Mouse (Mus musculus) cerebellum, adult 18-20 months (tissue): Measurements from ENCODE around the gene Nolc1.

Experiments used
- DNase-seq, 2 experiments: peaks; one replicate each; pipeline ENCODE4 v3.0.0; 2021

Gene Nolc1

DNA sequence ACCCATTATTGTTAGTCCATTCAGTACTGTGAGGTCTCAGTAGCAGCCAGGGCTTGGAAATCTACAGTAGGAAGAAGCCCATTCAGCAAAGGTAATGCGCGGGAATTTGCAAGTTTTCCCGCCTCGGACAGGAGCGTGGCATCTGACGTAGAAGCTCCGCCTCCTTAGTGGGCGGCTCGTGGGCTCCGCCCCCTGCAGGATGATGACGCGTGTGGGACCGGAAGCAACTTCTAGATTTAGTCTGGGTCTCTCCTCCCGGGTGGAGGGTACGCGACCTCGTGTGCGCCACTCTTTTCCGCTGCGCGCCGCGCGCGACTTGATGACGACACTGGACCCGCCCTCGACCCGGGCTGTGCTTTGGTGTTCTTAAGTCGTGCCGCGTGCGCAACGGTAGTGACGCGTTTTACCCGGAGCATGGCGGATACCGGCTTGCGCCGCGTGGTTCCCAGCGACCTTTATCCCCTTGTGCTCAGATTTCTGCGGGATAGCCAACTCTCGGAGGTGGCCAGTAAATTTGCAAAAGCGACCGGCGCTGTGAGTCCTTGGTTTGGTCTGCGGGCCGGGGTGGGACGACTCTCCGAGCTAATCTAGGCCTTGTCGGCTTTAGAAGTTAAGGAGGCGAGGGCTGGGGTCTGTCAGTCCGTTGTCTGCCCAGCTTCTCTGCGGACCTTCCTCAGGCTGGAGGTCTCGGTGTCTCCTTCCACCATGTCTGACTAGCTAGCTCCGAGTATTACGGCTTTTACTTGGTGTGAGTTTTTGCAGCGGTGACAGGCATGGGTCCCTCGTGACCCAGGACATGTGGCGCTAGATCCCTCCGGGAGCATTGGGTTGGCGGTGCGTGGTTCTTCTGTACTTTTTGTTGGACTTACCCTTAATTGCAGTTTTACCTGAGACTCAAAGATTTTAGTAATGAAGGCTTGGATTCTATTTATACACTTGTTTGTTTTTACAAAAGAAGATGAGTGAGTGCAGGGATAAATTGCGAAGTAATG is at the start of gene Nolc1:
TSS of gene Nolc1 (plus strand) at position 248 of the 992 bp plus-strand sequence.
- peak; percentile 98 to 99 for DNase-seq

DNA sequence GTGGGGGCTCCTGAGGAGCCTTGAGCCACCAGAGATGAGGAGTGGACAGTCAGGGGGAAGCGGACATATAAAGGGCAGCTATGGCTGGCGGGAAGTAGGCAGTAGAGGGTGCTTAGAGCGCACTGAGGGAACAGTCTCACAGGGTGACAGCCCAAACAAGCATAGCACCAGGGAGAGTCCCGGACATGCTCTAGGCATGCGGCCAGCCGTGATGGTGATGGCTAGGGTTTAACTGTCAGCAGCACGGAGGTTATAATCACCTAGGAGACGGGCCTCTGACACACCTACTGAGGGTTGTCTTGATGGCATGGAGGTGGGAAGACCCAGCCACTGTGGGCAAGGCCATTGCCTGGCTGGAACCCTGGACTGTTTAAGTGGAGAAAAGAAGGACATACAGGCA is 49.1 kb upstream of the Nolc1 start:
- DNase-seq = no peak

DNA sequence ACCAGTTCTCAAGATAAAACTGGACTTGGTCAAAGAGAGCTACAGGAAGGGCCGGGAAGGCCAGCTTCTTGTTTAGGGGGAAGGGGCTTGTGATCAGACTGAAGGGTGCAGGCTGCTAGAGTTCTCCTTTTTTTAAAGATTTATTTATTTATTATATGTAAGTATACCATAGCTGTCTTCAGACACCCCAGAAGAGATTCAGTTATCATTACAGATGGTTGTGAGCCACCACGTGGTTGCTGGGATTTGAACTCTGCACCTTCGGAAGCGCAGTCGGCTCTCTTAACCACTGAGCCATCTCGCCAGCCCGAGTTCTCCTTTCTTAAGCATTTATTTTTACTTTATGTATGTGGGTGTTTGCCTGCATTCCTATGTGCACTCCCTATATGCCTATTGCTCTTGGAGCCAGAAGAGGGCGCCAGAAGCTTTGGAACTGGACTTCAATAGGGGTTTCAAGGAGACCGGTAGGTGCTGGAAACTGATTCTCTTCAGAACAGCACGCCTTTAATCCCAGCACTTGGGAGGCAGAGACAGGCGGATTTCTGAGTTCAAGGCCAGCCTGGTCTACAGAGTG is 46.8 kb upstream of the Nolc1 start:
- DNase-seq = no peak

DNA sequence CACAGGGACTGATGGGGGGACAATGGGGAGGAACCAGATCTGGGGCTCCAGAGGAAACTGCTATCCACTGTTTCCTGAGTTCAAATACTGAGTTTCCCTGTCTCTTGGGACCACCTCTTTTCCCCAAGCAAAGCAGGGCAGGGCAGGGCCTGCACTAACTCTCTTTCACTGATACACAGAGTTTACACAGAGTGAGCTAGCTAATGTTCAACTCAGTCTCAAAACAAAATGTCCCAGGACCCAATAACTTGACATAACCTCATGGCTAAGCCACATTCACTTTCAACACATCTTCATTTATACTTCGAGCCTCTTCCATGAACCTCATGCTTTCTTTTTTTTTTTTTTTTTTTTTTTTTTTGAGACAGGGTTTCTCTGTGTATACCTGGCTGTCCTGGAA is 46.0 kb upstream of the Nolc1 start:
- no peak for DNase-seq

DNA sequence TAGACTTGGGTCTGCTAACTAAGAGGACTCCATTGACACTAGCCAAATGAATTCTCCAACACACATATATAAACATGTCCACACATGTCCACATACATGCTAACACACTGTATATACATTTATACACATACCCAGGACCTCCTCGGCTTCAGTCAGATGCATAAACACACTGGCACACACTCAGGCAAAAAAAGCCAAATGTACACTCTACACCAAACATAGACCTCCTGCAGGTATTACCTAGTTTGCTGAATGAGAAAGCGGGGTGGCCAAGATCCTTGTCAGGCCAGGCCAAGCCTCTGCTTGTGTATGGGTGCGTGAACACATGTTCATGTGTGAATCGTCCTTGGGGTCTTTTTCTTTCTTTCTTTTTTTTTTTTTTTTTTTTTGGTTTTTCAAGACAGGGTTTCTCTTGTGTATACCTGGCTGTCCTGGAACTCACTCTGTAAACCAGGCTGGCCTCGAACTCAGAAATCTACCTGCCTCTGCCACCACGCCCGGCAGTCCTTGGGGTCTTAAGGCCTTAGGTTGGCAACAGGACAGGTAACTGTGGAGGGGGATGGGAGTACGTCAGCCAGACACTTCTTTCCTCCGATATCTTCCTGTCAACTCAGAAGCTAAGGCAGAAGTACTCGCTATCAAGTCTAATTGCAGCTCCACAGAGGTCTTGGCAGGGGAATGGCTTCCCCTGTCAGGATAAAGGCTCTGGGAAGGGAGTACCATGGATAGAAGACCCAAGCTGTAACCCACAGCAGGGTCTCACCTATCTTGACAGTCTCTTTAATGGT is 45.3 kb upstream of the Nolc1 start:
- no peak for DNase-seq

DNA sequence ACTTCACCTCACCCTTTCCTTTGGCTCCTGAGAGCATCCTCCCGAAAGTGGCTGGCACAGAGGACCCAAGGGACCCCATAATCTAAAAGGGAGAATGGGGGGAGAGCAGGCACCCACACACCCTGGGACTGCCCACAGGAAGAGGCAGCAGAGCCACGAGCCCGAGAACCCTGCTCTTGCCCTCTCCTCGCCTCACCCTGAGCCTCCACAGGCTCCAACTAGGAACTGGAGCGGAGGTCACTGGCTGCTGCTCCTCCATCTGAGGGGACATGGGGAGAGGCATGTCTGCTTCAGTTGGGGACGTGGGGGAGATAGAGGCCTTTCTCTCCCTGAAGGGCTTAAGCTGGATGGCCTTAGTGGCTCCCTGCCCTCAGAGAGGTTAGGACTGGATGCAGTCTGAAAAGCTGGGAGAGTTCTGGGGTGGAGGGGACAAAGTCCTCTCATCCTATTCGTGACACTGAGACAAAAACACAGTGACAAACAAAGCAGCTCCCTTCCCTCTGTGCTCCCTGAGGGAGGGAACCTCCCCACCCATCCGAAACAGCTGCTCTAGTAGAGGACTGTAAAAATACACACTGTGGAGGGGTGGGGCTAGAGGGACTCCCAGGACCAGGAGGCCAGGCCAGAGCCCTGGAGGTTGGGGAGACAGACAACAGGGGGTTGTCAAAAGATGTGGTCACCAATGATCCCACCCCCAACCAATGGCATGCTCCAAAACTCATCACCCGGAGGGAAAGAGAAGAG is 43.8 kb upstream of the Nolc1 start:
- no peak for DNase-seq

DNA sequence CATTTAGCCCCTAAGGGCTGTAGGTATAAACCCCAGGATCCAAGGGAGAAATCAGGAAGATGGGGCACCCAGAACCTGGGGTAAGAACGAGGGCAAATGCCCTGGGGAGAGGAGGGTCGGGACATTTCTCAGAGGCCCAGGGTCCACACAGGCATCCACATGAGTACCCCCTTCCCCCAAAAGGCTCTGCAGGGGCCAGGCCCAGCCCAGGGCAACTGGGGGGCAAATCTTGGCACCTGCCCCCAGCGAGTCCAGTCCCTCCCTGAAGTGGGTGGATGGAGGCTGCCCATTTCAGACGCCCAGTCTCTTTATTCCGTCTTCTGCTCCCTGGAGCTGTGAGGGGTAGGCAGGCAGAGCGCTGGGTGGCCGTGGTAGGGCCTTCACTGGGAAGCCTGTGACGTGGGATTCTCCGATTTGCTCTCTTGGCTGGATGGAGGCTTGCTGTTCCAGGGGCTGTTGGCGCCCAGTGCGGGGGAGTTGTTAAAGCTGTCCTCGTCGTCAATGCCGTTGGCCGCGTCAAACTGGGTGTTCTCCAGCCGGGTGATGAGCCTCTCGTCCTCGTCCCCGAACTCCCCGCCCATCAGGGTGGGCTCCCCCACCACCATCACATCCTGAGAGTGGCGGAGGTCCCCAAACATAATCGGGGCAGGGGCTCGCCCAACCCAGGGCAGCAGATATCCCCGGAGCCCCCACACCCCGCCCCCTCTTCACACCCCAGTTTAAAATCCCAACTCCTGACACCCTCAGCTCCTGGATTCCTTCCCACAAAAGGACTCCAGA is 42.7 kb upstream of the Nolc1 start:
- DNase-seq = no peak

DNA sequence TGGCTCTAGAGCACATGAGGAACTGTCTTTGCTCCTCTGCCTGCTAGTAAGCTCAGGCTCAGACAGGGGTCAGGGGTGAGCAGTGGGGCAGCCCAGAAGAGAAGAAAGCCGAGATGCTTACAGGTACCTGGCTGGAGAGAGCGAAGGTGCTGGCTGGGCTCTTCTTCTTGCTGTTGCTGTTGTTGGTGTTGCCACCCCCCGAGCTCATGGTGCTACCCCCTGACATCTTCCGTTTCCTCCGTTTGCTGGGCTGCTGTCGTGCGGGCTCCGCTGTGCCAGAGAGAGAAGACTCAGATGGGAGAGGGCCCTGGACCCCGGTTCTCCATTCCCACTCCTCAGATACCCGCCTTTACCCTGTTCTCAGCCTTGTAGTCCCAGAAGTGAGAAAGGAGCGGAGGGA is 41.8 kb upstream of the Nolc1 start:
- DNase-seq = no peak

DNA sequence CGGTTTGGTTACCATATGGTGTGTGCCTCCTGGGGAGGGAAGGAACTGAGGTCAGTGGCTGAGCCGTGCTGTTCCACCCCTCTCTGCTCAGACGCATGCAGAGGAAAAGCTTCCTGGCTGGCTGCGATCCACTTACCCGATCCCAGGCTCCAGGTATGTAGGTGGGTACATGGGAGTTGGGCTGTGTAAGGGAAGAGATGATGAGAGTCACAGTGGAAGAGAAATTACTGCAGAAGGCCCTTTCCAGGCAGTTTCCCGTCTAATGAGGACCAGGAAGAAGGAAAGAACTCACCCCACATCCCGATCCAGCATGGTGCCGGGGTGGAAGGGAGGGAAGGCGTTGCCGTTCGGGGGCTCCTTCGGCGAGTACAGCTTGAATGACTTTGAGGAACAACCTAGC is 39.7 kb upstream of the Nolc1 start:
- DNase-seq = peak; percentile 48 to 57

DNA sequence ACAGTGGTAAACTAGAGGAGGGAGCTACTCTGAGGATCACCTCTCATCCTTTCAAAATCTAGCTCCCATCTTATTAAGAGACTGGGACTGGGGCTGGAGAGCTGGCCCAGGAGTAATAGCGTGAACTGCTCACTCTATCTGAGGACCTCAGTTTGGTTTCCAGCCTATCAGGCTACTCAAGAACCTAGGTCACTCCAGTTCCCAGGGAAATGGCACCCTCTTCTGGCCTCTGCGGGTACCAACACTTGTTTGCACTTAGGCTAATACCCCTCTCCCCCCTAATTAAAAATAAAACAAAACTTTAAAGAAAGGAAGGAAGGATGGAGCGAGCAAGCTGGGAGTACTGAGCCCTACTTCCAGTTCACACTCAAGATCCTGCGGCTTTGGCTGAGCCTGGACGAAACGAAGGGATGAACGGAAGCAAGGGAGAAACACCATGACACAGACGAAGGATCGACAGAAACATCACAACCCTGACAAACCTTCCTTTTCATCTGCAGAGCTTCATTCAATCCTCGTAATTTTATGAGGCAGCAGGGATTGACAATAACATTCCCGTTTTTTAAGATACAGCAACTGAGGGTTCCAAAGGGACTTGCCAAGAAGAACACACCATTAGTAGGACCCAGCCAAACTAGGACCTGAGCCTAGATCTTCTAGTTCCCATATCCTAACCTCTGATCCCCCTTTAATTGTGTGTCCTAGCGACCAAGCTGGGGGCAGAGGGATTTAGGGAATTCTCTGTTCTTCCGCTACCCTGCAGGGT is 39.0 kb upstream of the Nolc1 start:
- DNase-seq = peak in 1 of 2 experiments; percentile 42

DNA sequence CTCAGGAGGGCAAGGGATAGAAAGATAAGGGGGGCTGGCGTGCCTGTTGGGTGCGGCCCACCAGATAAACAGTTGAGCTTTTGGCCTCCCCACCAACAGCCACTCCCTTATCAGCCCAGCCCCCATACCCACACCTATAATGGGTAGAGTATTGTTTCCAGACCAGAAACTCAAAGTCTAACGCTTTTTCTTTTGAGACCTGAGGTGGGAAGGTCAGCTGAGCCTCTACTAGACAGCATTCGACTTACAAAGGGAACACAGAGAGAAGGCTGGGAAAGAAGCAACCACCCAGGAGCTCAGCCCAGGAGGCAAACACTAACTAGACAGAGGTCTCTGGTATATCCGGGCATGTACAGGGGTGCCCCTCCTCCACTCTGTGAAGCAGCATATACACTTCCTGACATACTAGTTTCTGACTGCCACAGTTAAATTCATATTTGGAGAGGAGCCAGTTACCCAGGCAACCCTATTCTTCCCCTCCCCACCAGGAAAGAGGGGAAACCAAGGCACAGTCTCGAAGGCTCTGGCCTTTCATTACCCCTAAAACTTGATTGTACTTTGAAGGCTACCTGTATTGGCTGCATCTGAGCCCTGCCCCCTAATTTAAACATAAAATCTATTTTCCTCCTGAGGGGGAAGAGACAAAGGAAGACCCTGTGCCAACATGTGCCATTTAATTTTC is 38.3 kb upstream of the Nolc1 start:
- no peak for DNase-seq

DNA sequence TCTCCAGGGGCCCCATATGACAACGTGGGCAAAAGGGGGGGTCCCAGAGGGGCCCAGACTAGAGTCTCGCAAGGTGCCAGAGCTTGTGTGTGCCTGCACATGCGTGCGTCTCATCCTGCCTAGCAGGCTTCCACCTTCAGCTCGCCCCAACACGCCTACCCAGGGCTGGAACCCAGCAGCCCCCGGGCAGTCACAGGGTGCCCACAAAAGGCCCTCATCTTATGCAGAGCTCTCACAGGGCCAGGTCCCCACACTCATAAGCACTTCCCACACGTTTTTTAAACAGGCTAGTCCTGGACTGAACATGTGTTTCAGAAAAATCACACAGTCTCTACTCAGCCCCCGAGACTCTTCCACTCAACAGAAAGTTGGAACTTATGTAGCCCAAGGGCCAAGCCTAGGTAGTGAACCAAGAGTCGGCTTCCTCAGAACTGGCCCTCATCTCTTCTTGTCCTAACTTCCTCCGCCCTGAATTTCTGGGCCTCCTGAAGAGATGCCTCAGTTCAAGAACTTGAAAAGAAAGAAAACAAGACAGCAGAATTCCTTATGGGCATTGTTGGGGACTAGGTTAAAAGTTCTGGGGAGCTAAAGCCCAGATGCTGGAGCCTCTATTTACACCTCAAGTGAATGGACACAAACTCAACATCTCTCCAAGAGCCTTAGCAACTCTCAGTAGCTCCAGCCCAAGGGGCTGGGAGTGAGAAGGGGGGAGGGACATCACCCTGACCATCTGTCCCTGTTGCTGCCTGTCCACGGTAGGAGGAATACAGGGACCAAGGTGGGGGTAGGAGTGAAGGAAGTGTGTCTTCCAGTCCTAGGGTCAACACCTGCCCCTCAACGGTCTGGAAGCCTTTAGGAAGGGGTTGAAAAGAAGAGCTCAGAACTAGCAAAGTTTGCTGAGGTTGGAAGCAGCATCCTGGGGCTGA is 37.5 kb upstream of the Nolc1 start:
- peak; percentile 48 to 73 for DNase-seq

DNA sequence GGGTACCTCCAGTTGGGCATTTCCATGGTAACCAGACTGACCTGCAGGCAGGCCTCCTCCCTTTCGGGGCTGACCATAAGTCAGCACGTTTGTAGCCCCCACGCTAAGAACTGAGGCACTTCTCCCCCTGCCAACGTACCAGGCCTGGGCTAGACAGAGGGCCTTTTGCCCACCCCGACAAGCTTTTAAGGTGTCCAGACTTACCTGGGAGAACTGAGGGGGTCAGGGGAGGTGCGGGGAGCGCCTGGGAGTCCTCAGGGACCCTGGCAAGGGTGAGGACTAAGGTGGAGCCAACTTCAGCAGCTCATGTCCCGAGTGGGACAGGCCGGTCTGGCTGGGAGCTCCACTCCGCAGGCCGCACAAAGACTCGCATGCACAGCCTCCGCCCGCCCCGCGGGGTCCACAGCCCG is 36.8 kb upstream of the Nolc1 start:
- peak; percentile 41 to 49 for DNase-seq

DNA sequence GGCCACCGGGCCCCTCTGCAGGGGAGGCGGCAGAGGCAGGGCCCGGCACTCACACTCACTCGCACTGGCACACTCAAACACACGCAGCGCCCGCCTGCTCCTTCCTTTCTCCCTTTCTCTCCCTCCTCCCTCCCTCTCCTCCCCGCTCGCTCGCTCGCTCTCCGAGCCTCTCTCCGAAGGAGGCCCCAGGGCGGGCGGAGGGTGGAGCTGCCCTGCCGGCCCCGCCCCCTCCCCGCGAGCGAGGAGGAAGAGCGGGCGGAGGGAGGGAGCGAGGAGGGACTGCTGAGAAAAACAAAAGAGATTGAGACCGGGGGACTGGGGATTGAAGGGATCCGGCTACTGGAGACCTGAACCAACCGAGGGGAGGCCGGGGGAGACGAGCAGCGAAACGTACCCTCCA is 36.2 kb upstream of the Nolc1 start:
- DNase-seq = peak; percentile 92

DNA sequence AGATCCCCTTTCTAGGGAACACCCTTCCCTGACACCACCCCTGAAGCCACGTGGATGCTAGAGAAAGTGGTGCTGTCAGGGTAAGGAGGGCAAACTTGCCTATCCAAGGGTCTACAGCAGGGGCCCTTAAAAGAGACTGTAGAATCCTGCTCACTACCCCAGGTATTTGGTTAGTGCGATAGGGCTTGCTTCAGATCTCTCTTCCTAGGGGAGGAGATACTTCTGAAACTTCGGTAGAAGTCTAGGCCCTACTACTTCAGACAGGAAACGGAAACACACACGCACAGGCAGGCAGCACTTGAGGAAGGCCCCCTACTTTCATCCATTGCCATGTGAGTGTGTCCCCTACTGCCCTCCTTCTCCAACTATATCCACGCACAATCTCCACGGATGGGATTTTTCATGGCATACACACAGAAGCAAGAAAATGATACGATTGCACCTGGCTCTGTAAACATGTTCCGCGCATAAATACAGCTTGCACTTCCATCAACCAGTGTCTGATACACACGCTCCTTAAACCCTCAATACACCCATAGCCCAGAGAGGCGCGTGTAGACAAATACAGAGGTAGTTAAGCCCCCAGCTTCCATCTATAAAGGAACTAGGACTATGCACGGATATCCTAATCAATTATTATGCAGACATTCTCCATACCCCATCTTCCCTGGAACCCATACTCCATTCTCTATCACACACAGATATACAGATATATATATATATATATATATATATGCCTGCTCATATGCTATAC is 35.3 kb upstream of the Nolc1 start:
- DNase-seq = peak in 1 of 2 experiments; percentile 24

DNA sequence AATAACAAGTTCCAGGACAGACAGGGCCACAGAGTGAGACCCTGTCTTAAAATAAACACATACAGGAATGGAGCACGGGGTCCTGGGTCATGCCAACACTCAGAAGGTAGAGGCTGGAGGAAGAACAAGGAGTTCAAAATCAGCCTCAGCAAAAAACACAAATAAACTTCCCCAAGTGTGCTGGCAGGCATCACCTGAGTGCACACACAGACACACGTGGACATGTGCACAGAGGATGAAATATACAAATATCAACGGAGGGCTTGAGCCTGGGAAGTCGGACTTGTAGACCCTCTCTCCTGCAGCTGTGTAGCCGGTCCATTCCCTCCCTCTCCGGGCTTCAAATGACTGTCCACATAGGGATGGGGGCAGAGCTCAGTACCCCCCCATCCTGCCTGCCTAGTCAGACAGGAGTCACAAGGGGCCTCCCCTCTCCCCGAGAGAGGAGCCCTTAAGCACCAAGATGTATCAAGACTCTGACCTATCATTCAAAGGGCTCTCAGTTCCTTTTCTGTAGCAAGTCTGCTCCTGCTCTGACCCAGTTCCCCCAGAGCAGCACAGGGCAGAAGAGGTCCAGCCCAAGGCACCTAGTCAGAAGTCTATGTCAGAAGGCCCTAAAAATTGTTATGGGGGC is 34.2 kb upstream of the Nolc1 start:
- DNase-seq = no peak

DNA sequence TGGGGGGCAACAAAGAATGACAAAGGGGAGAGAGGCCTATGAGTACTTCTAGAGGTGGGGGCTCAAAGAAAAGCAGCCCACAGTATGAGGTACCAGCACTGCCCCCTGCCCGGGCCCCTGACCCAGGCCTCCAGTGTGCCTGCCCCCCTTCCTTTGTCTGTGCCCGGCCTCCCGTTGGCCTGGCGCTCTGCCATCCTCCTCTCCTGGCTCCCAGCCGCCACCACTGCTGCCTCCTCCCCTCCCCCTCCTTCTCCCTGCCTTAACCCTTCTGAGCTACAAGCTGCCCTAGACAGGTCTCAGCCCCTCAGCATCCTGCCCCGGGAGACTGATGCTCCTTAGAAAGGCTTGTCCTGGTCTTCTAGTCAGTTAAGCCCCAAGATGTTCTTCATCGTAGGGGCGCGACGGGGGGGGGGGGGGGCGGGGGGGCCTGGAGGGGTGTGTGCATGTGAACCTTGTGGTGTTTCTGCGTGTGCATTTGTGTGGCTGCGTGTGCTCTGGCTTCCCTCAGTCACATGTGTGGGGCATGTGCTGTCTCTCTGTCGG is 33.7 kb upstream of the Nolc1 start:
- DNase-seq = peak; percentile 74 to 83
